Mouse (Mus musculus) bone marrow macrophage, adult 2 months (primary cell): ENCODE results near the gene Dnase1l2.

Source experiments
- CTCF ChIP-seq: IDR thresholded peaks from 2 replicates; pipeline ENCODE4 v1.5.1; 2012; ENCODE audit warnings: low read depth, mild to moderate bottlenecking, low read length, moderate library complexity
- POLR2A ChIP-seq: IDR thresholded peaks from 2 replicates; pipeline ENCODE4 v1.6.1; 2012; ENCODE audit warnings: mild to moderate bottlenecking, low read depth, low read length, borderline replicate concordance

- TF ChIP-seq CTCF (no peak), POLR2A (no peak)
Observed at GRCm38 (mm10) chr17:24485090-24485860, 42.4 kb upstream of the Dnase1l2 start.
